Mouse (Mus musculus) CD4-positive, CD25-positive, alpha-beta regulatory T cell, adult 4 months (primary cell): ENCODE data around the gene Cntnap2. TPM values are rescaled to one million over a fixed set of nuclear protein-coding genes. Genes with fewer than 3 reads are reported as not detected.
"Not testable (repeated sequence)": the region's sequence is repeated elsewhere in the genome, so short reads cannot be mapped to it uniquely, and the experiment has no call there.

Experiments
- ATAC-seq: one replicate; pipeline ENCODE4 v1.8.0; 2017
- polyA plus RNA-seq, 2 experiments: library from polyadenylated mRNA; unstranded; fragments of 100-300 nt; shearing (Covaris generic); gene quantifications; one replicate each; pipeline ENCODE4 v1.2.1; 2017

Cntnap2 gene
- polyA plus RNA-seq, 2 experiments from 2014 or later = 0.08 to 0.09 TPM

DNA sequence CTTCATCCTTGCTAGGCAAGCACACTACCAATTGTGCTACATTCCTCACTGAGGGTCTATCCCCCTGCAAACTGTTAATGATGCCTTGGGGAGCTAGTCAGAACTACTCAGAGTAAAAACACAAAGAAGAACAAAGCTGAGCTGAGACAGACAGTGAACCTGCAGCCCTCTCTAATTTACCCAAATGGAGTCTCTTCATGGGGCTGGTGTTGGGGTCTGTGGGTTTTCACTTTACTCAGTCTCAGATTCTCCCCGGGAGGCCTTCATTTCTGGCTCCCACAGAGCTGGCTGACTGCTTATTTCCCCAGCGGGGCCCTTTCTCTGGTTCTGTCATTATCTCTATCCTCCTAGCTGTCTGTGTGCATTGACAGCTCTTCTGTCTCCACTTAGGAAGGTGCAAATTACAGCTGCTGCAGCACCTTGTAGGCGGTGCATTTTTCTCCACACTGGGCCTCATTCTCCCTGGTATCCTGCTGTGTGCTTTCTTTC is 2200.5 kb downstream of the Cntnap2 start:
- no peak for ATAC-seq

- no peak for ATAC-seq
These were observed 2208.1 kb downstream of the Cntnap2 start for GRCm38 (mm10) chr6:47267236-47267635.

- ATAC-seq = no peak
These were observed 2210.3 kb downstream of the Cntnap2 start for GRCm38 (mm10) chr6:47269455-47269854.

- ATAC-seq = no peak
These were observed 2212.4 kb downstream of the Cntnap2 start for GRCm38 (mm10) chr6:47271576-47271975.

GRCm38 (mm10) chr6:47272606-47273575 is 2213.7 kb downstream of the Cntnap2 start:
- no peak for ATAC-seq

GRCm38 (mm10) chr6:47275065-47275464 is 2215.9 kb downstream of the Cntnap2 start:
- ATAC-seq = no peak

GRCm38 (mm10) chr6:47279183-47279582 is 2220.0 kb downstream of the Cntnap2 start:
- ATAC-seq = no peak

DNA sequence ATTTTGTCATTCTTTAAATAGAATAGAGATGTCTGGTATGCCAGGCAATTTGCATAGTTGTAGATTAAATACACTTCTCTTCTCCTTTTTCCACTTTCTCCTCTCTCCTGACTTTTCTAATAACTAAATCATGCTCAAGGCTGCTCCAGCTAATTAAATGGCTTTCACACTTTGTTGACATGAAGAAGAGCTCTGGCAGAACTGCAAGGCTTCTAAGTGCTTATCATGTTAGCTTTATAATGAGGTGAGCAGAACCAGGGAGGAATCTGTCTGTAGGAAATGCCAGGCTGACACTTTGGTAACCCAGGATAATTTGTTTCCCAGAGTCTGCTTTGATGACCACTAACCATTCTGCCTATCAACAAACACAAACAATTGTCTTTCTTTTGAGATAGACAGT is 2222.4 kb downstream of the Cntnap2 start:
- no peak for ATAC-seq

DNA sequence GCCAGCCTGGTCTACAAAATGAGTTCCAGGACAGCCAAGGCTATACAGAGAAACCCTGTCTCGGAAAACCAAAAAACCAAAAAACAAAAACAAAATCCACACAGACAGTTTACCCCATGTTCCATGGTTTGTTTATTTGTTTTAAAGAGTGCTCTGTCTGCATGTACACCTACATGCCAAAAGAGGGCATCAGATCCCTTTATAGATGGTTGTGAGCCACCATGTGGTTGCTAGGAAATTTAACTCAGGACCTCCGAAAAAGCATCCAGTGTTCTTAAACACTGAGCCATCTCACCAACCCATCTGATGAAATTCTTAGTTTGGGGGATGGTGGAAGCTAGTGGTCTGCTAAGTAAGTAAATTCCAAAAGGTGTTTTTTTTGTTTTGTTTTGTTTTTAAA is 2225.6 kb downstream of the Cntnap2 start:
- ATAC-seq = no peak

DNA sequence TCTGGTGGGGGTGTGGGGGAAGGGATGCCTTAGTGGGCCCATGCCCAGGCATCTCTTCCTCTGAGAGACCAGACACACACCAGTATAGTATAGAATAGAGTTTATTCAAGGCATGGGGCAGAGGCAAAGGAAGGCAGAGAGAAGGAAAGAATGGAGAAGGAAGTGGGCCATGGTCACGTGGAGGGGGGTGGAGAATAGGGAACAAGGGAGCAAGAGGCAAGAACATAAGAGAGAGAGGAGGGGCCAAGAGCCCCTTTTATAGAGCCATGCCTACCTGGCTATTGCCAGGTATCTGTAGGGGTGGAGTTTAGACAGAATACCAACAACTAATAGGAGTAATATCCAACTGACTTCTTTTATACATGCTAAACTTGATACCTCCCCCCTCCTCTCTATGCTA is 2226.6 kb downstream of the Cntnap2 start:
- no peak for ATAC-seq

GRCm38 (mm10) chr6:47286247-47286967 is 2227.2 kb downstream of the Cntnap2 start:
- not testable (repeated sequence) for ATAC-seq

DNA sequence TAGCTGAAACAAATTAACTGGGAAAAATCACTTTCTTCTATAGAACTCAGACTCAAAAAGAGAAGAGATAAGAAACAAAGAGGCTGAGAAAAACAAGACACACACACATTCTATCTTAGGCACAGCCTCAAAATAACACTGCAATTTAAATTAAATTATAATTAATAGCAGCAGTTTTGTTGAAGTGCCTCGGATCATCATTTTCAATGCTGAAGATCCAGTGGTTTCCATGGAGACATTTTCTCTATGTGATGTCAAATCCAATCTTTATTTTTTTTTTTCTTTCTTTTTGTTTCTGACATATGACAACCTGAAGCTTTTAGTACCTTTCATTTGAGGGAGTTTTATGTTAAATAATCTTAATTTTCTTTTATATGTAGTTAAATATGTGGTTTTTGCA is 2228.6 kb downstream of the Cntnap2 start:
- no peak for ATAC-seq

DNA sequence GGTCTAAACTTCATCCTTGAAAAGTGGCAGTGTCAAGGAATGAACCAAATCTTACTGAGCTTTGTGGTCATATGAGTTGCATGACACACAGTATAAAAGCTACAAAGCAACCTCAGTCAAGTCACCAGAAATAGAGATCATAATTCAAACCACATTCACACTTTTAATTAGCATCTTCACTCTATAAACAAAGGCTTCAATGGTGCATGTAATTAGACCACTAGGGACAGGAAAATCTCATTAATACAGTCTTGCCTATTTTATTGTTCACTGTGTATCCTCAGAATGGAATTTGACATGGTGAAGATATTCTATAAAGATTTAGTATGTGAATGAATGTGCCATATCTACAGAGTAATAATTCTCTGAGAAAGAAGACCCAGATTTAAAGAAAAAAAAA is 2232.8 kb downstream of the Cntnap2 start:
- no peak for ATAC-seq

GRCm38 (mm10) chr6:47292437-47292836 is 2233.3 kb downstream of the Cntnap2 start:
- no peak for ATAC-seq

GRCm38 (mm10) chr6:47294433-47294832 is 2235.3 kb downstream of the Cntnap2 start:
- ATAC-seq = no peak

DNA sequence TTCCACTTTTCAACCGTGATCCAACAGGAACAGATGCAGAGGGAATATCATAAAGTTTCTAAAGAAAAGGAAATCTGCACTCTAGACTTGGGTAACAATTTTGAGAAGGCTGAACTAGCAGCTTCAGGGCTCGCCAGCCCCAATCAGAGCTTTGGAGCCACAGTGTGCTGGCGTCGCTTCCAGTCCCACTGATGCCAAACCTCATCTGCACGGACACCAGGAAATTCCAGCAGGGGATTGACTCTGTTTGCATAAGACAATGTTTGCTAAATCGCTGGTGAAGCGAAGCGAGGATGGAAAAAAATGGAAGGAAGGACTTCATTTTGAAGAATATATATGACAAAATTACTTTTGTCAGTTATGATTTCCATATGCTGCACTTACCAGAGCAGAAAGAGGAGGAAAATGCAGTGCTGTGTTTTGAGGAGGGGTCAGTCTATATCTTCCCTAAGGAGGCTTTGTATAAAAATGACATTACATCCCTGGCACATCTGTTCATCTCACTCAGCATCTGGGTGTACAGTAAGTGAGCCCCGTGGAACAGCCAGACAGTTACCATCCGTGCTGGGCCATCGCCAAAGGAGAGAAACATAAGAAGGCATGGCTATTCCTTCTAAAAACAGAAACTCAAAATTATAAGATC is 2245.8 kb downstream of the Cntnap2 start:
- ATAC-seq = no peak

- no peak for ATAC-seq
These were observed 2247.1 kb downstream of the Cntnap2 start for GRCm38 (mm10) chr6:47306065-47306798.

DNA sequence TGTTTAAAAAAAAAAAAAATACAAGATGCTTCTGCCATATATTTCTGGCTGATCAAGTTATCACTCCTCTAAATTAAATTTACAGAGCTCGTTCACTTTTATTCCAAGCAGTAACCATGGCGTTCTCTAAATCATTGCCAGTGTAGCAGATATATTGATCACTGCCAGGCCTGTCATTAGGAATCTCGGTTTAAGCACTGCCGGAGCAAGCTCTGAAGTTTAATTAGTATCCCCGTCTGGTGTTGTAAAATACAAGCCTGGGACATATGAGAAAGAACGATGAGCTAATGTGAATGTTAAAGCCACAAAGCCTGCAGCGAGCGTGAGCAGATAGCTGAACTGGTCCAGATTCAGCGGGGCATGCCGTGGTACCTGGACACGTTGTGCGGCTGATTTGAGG is 2247.8 kb downstream of the Cntnap2 start:
- ATAC-seq = no peak

DNA sequence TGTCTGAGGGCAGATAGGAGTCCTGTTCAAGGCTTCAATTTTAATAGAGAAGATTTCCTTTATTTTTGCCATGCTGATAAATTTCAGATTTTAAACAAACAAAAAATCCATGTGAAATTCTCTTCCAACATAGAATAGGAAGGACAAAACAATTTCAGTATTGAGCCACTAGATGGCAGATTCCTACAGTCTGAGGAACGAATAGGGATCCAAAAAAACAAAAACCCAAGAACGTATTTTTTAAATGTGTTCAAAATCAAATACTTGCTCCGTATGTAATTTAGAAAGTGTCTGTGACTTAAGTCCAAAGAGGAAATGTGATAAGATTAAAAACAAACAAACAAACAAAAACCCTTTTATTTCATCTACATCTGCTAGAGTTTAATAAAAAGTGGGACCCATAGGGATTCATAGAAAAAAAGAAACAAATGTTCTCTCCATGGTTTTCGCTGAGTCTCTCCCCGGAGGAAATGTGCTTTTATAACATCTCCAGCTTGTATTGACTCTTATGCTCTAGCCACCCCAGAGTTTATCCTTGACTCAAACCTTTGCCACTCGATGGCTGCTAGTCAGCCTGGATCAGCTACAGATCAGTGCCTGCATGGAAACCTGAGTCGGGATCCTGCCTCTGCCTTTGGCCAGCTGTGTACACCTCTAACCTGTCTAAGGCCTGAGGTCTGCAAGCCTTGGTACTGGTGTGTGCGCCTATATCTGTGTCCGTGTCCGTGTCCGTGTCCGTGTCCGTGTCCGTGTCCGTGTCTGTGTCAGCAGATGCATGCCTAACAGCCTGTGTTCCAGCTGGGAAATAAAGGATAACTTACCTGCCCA is 2255.6 kb downstream of the Cntnap2 start:
- ATAC-seq = peak; percentile 86

DNA sequence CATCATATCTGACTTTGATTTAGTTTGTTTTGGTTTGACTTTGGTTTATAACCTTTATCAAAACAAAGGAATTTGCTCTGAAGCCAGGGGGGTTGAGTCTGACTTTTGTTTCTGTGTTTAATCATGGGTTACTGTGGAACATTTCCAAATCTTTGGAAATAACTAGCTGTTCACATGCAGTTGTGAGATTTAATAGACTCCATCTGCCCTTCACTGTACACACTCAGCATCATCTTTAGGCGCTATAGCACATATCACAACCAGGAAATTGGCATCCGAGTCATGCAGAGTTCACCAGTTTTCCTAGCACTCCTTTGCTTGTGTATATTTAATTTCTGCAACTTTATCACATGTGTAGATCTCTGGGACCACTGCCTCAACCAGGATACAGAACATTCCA is 2256.3 kb downstream of the Cntnap2 start:
- no peak for ATAC-seq

- ATAC-seq = no peak
These were observed 2258.1 kb downstream of the Cntnap2 start for GRCm38 (mm10) chr6:47317253-47317652.
